Mouse (Mus musculus) stomach, postnatal 0 days (tissue): ENCODE results near the gene Zdhhc17.

ENCODE experiments used
- CTCF ChIP-seq: IDR thresholded peaks from 2 replicates; pipeline ENCODE4 v1.5.1; 2016; ENCODE audit warnings: antibody characterized with exemption, low read depth, mild to moderate bottlenecking, moderate library complexity
- EP300 ChIP-seq: optimal IDR thresholded peaks from 2 replicates; pipeline ENCODE3; 2016; ENCODE audit warnings: antibody characterized with exemption

DNA sequence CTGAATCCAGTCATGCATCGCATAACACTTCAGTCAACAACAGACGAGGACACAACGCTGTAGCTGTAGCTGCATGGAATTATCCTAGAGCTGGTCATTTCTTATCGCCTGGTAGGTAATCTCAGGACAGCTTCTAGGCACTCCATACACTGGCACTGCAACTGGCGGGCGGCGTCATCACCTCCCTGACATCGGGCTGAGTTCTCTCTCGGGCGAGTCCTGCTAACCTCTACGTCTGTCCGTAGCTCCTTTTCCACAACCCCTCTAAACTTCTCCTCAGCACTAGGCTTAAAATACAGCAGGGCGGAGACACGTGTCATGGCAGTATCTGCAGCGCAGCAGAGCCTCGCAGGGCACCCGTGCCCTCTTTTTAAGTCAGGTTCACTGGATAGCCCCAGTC, 23.3 kb downstream of the Zdhhc17 start:
- TF ChIP-seq CTCF (no peak), EP300 (no peak)
